Mouse (Mus musculus) liver, adult 2 months (tissue): ENCODE measurements around the gene Soat1. TPM values are rescaled to one million over a fixed set of nuclear protein-coding genes. Genes with fewer than 3 reads are reported as not detected.
A peak's percentile ranks its signal among the peaks of the same experiment; 100 is the strongest.

Experiments
- DNase-seq: peaks from one replicate; pipeline ENCODE4 v3.0.0-alpha.2; 2011; ENCODE audit warnings: low read depth, low spot score; ENCODE audit errors: extremely low read depth
- H3K27ac ChIP-seq: fragments of 200-500 bp; replicated peaks from 2 replicates; pipeline ENCODE4 v1.5.1; 2012; ENCODE audit warnings: low read depth, mild to moderate bottlenecking, control low read depth, inconsistent platforms, low read length; ENCODE audit not compliant: insufficient read depth
- H3K27me3 ChIP-seq: fragments of 200-500 bp; 2 replicates; pipeline ENCODE4 v1.6.1; 2012; ENCODE audit warnings: mild to moderate bottlenecking, moderate library complexity, low read length, inconsistent platforms; ENCODE audit not compliant: control insufficient read depth, insufficient read depth
- H3K36me3 ChIP-seq: fragments of 200-500 bp; 2 replicates; pipeline ENCODE4 v1.6.1; 2012; ENCODE audit warnings: low read length, inconsistent platforms; ENCODE audit not compliant: control insufficient read depth, insufficient read depth
- H3K4me1 ChIP-seq: fragments of 200-500 bp; 2 replicates; pipeline ENCODE4 v1.6.1; 2011; ENCODE audit warnings: low read length; ENCODE audit not compliant: control insufficient read depth, insufficient read depth
- H3K4me3 ChIP-seq: fragments of 200-500 bp; 2 replicates; pipeline ENCODE4 v1.5.1; 2011; ENCODE audit warnings: low read depth, mild to moderate bottlenecking, control low read depth, low read length, moderate library complexity; ENCODE audit not compliant: insufficient read depth
- H3K79me2 ChIP-seq: fragments of 200-500 bp; 2 replicates; pipeline ENCODE4 v1.6.1; 2012; ENCODE audit warnings: inconsistent platforms, mild to moderate bottlenecking, low read length, moderate library complexity; ENCODE audit not compliant: control insufficient read depth, insufficient read depth
- H3K9ac ChIP-seq: fragments of 200-500 bp; 2 replicates; pipeline ENCODE4 v1.6.1; 2012; ENCODE audit warnings: low read depth, mild to moderate bottlenecking, control low read depth, inconsistent platforms, low read length
- CTCF ChIP-seq: fragments of 200-500 bp; IDR thresholded peaks from 2 replicates; pipeline ENCODE4 v1.5.1; 2011; ENCODE audit warnings: low read depth, low read length, control low read depth
- POLR2A ChIP-seq: fragments of 200-500 bp; IDR thresholded peaks from 2 replicates; pipeline ENCODE4 v1.6.1; 2011; ENCODE audit warnings: low read length, control low read depth; ENCODE audit not compliant: insufficient read depth; ENCODE audit errors: extremely low read depth
- WGBS: fragments of 180-500 bp; shearing (Covaris S2); methylation state at CpG from one replicate; pipeline ENCODE4 v1.1.7; 2018; 5-methylcytosine and 5-hydroxymethylcytosine counted together
- polyA plus RNA-seq: library from polyadenylated mRNA; depleted of rRNA; stranded (reverse); fragments of >200 nt; gene quantifications from 2 replicates; pipeline ENCODE4 v1.2.3, GENCODE M21; 2012
- total RNA-seq: library from RNA; depleted of rRNA; stranded (reverse); fragments of >200 nt; gene quantifications from 2 replicates; pipeline ENCODE4 v1.2.3, GENCODE M21; 2014

The Soat1 gene
- total and polyA plus RNA-seq, 2 experiments, result 2.4 to 5.9 TPM

DNA sequence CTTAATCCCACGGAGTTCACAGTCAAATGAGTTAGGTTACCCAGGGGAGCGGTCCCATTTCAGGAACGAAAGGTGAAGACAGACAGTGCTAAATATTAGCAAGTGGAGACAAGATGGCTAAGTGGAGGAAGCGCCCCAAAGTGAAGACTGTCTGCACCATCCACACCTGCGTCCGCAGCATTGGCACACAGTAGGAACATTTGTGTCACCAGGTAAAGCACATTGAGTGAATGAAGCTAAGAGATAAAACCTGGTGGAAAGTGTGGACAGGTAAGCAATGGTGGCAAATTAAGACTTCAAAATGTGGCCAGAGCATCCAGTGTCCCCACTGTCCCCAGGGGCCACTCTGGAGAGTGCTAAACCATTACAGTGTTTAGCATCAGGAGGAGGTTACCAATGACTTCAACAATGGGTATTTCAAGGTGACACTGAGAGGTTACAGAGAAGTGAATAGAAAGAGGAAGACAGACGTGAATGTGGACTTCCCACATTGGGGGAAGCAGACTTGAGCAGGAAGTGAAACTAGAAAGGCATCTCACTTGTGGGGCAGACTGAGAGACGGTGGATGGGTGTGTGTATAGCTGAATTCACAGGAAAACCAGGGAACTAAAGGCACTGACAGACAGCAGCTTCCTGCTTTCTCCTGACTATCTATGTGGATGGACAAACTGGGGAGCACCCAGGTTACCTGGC is 37.0 kb downstream of the Soat1 start:
- Histone ChIP-seq H3K79me2 (no peaks in the 10 kb centered on the region), H3K27ac (no peak overlapping the region), H3K9ac (no peak overlapping the region), H3K4me3 (no peak overlapping the region), H3K4me1 (no peaks in the 10 kb centered on the region), H3K27me3 (no peaks in the 10 kb centered on the region), H3K36me3 (no peaks in the 10 kb centered on the region; the same call in 1 of the 2 replicates)
- 95% methylated on average over 8 of the region's 8 CpGs for WGBS
- peak; percentile 30 for DNase-seq
- TF ChIP-seq POLR2A, result no peak
- TF ChIP-seq CTCF, result no peak

DNA sequence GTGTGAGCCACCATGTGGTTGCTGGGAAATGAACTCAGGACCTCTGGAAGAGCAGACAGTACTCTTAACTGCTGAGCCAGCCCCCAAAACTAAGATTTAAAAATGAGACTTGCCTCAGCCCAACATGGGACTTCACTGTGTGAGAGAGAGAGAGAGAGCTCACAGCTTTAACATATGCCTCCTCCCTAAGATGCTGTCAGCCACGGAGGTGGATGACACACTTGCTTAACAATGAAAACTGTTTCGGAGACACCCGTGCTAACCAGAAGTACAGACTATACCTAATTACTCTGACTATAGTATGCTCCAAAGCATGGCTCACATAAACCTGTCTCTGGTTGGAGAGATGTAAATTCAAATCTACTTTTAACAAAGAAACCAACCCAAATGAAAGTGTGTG is 40.6 kb downstream of the Soat1 start:
- H3K4me1 ChIP-seq, result no peaks in the 10 kb centered on the region
- H3K27me3 ChIP-seq, result no peaks in the 10 kb centered on the region
- H3K9ac ChIP-seq, result no peak overlapping the region
- TF ChIP-seq POLR2A, result no peak
- H3K27ac ChIP-seq, result no peak overlapping the region
- WGBS, result 89% methylated on average over 3 of the region's 3 CpGs
- H3K4me3 ChIP-seq, result no peak overlapping the region
- H3K36me3 ChIP-seq, result no peaks in the 10 kb centered on the region
- H3K79me2 ChIP-seq, result no peaks in the 10 kb centered on the region
- DNase-seq, result no peak

- 83% methylated on average over 10 of the region's 10 CpGs for WGBS
- DNase-seq, result no peak
These were observed 41.6 kb downstream of the Soat1 start for GRCm38 (mm10) chr1:156432498-156432897.

DNA sequence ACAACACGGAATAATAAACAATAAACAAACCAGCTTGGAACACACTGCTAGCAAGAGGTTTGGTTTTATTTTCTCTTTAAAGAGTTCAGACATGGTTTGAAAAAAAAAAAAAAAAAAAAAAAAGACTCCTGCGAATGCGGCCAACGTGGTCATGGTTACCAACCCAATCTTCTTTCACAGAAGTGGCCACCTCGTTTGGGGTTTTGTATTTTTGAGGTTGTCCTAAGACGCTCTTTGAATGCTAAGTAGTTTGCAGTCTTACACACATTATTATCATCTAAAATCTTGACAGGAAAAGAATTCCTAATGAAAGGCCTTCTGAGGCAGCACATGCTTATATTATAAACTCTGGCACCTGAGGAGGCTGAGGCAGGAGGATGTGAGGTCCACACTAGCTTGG is 45.7 kb downstream of the Soat1 start:
- no peaks in the 10 kb centered on the region for H3K79me2 ChIP-seq
- H3K36me3 ChIP-seq, result no peaks in the 10 kb centered on the region
- no peaks in the 10 kb centered on the region for H3K4me1 ChIP-seq
- DNase-seq, result no peak
- TF ChIP-seq CTCF, result no peak
- H3K27ac ChIP-seq, result no peak overlapping the region
- 90% methylated on average over 6 of the region's 6 CpGs for WGBS
- H3K4me3 ChIP-seq, result no peak overlapping the region
- H3K27me3 ChIP-seq, result no peaks in the 10 kb centered on the region
- no peak overlapping the region for H3K9ac ChIP-seq

More at GRCm38 (mm10) chr1:156432498-156432897, 41.6 kb downstream of the Soat1 start:
- Histone ChIP-seq H3K79me2 (no peaks in the 10 kb centered on the region), H3K9ac (no peak overlapping the region), H3K4me1 (no peaks in the 10 kb centered on the region), H3K36me3 (no peaks in the 10 kb centered on the region), H3K27ac (no peak overlapping the region), H3K4me3 (no peak overlapping the region), H3K27me3 (no peaks in the 10 kb centered on the region)
- TF ChIP-seq POLR2A (no peak), CTCF (no peak)

GRCm38 (mm10) chr1:156425746-156426145 is 48.4 kb downstream of the Soat1 start:
- peaks cover 3% of the 10 kb centered on the region; the same call in 1 of the 2 replicates for H3K4me1 ChIP-seq
- no peaks in the 10 kb centered on the region for H3K27me3 ChIP-seq
- 95% methylated on average over 4 of the region's 4 CpGs for WGBS
- DNase-seq, result no peak
- TF ChIP-seq CTCF (no peak), POLR2A (no peak)
- H3K9ac ChIP-seq, result no peak overlapping the region
- no peaks in the 10 kb centered on the region for H3K79me2 ChIP-seq
- no peak overlapping the region for H3K4me3 ChIP-seq
- H3K36me3 ChIP-seq, result no peaks in the 10 kb centered on the region
- H3K27ac ChIP-seq, result no peak overlapping the region

DNA sequence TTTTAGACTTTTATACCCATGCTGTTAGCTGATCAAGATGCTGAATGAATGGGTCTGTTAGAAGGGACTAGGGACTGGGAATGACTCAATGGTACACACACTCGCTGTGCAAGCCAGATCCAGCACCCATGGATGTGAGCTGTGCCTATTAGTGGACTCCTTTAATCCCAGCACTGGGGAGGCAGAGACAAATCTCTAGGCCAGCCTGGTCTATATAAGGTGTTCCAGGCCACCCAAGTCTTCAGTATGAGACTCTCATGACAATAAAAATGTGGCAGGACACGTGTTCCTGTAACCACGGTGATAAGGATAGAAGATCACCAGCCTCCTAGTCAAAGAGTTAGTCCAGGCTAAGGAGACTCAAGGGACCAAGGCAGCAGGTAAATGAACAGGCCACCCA is 50.1 kb downstream of the Soat1 start:
- TF ChIP-seq POLR2A (no peak), CTCF (no peak)
- WGBS, result 90% methylated on average over 3 of the region's 3 CpGs
- H3K4me1 ChIP-seq, result peaks cover 3% of the 10 kb centered on the region; the same call in 1 of the 2 replicates
- H3K36me3 ChIP-seq, result no peaks in the 10 kb centered on the region
- H3K9ac ChIP-seq, result no peak overlapping the region
- no peak for DNase-seq
- no peak overlapping the region for H3K27ac ChIP-seq
- H3K79me2 ChIP-seq, result no peaks in the 10 kb centered on the region
- H3K4me3 ChIP-seq, result no peak overlapping the region
- no peaks in the 10 kb centered on the region for H3K27me3 ChIP-seq
